Mouse (Mus musculus) heart, postnatal 36 days (tissue): ENCODE measurements around the gene Cd8b1. TPM values are rescaled to one million over a fixed set of nuclear protein-coding genes. Genes with fewer than 3 reads are reported as not detected.

Experiments used
- DNase-seq, 2 experiments: peaks; one replicate each; pipeline ENCODE4 v3.0.0; 2021 to 2022
- intact Hi-C: fragments of 180-260 bp; cut with DNase I; formaldehyde crosslinking; loops from one replicate; pipeline ENCODE4 v1.15.1; 2025
- total RNA-seq, 2 experiments: library from RNA; stranded (reverse); gene quantifications; 2 replicates each; pipeline ENCODE4 v1.2.3; 2021

The Cd8b1 gene
- total RNA-seq, 2 experiments from 2014 or later, result 0.25 TPM; not detected in 1

DNA sequence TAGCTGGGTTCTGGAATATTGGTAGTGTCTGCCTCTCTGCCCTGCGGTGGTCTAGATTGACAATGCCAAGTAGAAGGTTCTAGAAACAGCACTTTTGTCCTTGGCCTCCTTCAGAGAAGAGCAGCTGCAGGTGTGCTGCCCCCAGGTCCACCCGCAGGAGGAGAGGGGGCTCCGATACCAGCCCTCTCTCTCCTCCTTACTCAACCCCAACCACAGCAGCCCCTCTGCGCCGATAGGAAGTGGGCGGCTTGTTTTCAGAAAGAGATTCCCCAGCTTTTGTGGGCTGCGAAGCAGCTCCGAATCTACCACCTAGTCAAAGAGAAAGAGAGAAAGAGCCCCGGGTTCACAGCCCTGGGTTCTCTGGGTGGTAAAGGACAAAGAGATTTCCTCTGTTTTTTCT, 18.6 kb downstream of the Cd8b1 start:
- intact Hi-C loops, result no loop called here
- DNase-seq, result no peak

GRCm38 (mm10) chr6:71348006-71348405, 25.4 kb downstream of the Cd8b1 start:
- intact Hi-C loops, result no loop called here
- DNase-seq, result no peak

DNA sequence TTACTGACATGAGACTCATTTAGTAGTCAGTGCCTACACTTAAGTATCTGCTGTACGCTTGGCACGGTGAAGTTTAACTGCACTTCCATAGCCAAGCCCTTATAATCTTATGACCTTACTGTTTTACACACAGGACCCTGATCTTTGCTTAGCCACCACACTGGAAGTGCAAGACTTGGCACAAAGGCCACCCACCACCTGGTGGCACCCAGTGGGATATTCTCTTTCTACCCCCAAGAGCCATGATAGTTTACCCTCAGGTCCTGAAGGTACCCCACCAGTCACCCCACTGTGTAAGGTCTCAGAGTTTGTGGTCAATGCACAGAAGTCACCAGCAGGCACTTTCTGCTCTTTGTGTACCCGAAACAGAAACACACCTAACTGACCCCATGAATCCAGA, 28.6 kb downstream of the Cd8b1 start:
- DNase-seq, result no peak
- intact Hi-C loops, result no loop called here

GRCm38 (mm10) chr6:71352201-71352600, 29.6 kb downstream of the Cd8b1 start:
- intact Hi-C loops, result no loop called here

GRCm38 (mm10) chr6:71352866-71353427, 30.4 kb downstream of the Cd8b1 start:
- intact Hi-C loops, result no loop called here
- DNase-seq, result no peak

More at GRCm38 (mm10) chr6:71352201-71352600, 29.6 kb downstream of the Cd8b1 start:
- DNase-seq, result no peak

DNA sequence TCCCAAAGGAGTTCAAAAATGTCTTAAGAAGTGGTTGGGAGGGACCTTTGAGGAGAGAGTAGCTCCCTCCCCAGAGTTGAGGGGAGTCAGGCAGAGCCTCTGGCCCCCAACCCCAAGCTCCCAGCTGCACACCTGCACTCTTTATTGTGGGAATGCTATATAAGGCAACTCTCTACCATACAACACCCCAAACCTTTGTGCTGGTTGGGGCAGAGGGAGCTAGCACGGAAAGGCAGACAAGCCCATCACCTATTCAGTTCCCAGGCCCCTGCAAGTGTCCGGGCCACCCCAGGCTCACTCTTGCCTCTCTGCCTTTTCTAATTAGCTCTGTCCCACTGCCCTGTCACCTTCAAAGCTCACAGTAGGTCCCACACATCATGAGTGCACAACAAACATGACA, 31.1 kb downstream of the Cd8b1 start:
- intact Hi-C loops, result no loop called here
- no peak for DNase-seq

- intact Hi-C loops, result no loop called here
- DNase-seq, result no peak
These were observed 34.9 kb downstream of the Cd8b1 start for GRCm38 (mm10) chr6:71357493-71357892.

- no peak for DNase-seq
- intact Hi-C loops, result no loop called here
These were observed 37.6 kb downstream of the Cd8b1 start for GRCm38 (mm10) chr6:71360221-71360620.

GRCm38 (mm10) chr6:71360751-71361150, 38.2 kb downstream of the Cd8b1 start:
- DNase-seq, result no peak
- intact Hi-C loops, result no loop called here

GRCm38 (mm10) chr6:71361156-71361670, 38.6 kb downstream of the Cd8b1 start:
- intact Hi-C loops, result no loop called here
- no peak for DNase-seq

DNA sequence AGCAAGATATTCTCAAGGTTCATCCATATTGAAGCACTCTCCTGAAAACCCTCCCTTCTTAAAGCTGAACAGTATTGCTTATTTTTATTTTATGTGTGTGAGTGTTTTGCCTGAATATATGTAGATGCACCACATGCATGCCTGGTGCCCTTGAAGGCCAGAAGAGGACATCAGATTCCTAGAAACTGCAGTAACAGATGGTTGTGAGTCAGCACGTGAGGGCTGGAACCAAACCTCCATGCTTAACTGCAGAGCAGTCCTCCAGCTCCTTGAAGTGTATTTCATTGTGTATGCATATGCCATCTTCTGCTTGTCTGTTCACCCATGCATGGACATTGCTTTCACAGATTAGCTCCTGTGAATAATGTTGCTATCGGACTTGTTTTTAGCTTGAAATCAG, 41.4 kb downstream of the Cd8b1 start:
- intact Hi-C loops, result no loop called here
- DNase-seq, result no peak

DNA sequence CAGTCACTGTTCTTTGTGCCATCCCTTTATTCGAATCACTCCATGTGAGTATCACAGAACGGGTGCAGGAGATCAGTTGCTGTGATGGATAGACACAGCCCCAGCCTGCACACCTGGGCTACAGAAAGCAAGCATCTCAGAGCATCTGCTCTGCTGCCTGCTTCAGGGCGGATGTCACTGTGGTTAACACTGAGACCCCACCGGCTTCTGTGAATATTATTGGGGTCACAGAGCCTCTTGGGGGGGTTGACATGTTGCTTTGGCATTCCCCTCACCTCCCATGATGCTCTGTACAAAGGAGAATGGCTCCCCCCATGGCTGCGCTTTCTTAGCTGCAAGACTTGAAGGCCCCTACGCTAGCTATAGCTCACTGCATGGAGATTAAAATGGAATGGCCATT, 46.8 kb downstream of the Cd8b1 start:
- intact Hi-C loops, result no loop called here

GRCm38 (mm10) chr6:71371085-71371605, 48.6 kb downstream of the Cd8b1 start:
- no peak for DNase-seq
- intact Hi-C loops, result no loop called here

More for the DNA sequence above, 46.8 kb downstream of the Cd8b1 start:
- DNase-seq, result no peak

DNA sequence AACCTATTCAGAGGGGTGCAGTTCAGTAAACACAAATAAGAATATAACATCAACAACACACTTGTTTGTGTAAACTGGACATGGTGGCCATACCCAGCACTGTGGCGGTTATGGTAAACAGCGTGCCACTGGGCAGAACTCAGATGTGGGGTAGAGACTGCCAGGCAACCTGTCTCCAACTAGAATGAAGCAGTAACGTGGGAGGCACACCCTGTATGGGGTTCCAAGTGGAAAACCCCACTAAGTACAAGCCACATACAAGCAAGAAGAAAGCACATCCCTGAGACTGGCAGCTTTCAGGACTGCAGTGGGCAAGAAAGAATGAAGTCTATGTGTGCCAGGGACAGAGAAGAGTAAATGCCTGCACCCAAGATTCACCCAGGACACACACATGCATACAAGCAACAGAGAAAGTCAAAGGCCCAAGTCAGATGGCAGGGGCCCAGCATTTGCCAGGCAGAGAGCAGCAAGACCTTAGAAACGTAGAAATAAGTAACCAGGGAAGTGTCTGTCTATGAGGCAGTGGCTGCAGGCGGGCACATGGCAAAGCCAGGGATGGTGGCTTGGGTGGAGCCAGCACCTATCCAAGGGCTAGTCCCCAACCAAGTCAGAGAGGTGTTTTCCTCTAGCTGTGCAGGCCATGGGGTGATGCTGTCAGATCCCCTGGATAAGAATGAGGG, 49.6 kb downstream of the Cd8b1 start:
- no peak for DNase-seq
- intact Hi-C loops, result no loop called here

- intact Hi-C loops, result no loop called here
- DNase-seq, result no peak
These were observed 50.7 kb downstream of the Cd8b1 start, which contains the start of gene Cd8a for GRCm38 (mm10) chr6:71373249-71373775. Gene Cd8a, plus strand, starts transcription at chr6:71373427.

DNA sequence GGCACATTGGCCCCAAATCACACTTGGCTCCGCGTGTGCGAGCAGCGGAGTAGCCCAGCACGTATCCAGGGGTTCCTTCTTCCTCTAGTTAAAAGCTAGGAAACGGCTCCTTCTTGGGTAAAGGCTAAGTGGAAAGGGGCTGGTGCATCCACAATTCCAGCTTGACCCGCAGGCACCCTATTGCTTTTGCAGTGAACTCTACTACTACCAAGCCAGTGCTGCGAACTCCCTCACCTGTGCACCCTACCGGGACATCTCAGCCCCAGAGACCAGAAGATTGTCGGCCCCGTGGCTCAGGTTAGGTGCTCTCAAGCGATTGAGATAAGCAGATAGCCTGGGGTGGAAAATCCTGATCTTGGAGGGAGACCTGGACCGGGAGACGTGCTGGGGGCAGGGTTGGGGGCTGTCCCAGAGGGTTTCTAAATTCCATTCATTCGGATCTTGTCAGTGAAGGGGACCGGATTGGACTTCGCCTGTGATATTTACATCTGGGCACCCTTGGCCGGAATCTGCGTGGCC, 51.8 kb downstream of the Cd8b1 start:
- intact Hi-C loops, result no loop called here
- DNase-seq, result no peak

DNA sequence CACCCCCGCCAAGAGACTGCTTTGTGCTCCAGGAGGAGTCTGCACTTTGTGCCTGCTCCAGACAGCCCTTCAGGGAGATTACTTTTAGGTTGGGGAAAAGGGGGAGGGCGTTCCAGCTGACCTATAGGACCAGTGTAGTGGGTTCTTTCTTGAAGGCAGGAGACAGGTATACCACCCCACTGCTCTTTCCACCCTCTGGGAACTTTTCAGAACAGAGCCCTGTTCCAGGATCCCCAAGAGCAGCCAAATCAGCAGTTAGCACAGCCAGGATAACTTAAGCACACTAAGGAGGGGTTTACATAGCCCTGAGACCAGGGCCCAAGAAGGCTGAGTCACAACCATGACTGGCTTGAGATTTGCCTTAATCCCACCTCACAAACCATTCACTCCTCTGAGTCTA, 52.3 kb downstream of the Cd8b1 start:
- no peak for DNase-seq
- intact Hi-C loops, result no loop called here

GRCm38 (mm10) chr6:71376711-71377110, 54.1 kb downstream of the Cd8b1 start:
- DNase-seq, result no peak
- intact Hi-C loops, result no loop called here

- no peak for DNase-seq
- intact Hi-C loops, result no loop called here
These were observed 59.1 kb downstream of the Cd8b1 start for GRCm38 (mm10) chr6:71381654-71382053.
